Mouse (Mus musculus) lung, postnatal 0 days (tissue): ENCODE measurements around the gene Atp2b2. TPM values are rescaled to one million over a fixed set of nuclear protein-coding genes. Genes with fewer than 3 reads are reported as not detected.
"Not testable (repeated sequence)": the region's sequence is repeated elsewhere in the genome, so short reads cannot be mapped to it uniquely, and the experiment has no call there.

Experiments used
- ATAC-seq: fragments of 200-750 bp; cut with Nextera tagmentation; 2 replicates; pipeline ENCODE4 v1.8.0; 2017; ENCODE audit warnings: moderate library complexity
- DNase-seq: peaks from one replicate; pipeline ENCODE4 v3.0.0-alpha.2; 2016; ENCODE audit warnings: low spot score
- H3K27ac ChIP-seq: fragments of 300-500 bp; sonication (generic); 2 replicates; pipeline ENCODE4 v1.5.1; 2014; ENCODE audit warnings: antibody characterized with exemption, mild to moderate bottlenecking, low read length, mixed read lengths
- H3K27me3 ChIP-seq: fragments of 300-500 bp; sonication (generic); replicated peaks from 2 replicates; pipeline ENCODE4 v1.6.1; 2014; ENCODE audit warnings: low read length, mixed read lengths; ENCODE audit not compliant: insufficient read depth
- H3K36me3 ChIP-seq: fragments of 300-500 bp; sonication (generic); 2 replicates; pipeline ENCODE4 v1.6.1; 2014; ENCODE audit warnings: low read length, mixed read lengths; ENCODE audit not compliant: insufficient read depth
- H3K4me1 ChIP-seq: fragments of 300-500 bp; sonication (generic); 2 replicates; pipeline ENCODE4 v1.6.1; 2014; ENCODE audit warnings: antibody characterized with exemption, low read depth, low read length, mixed read lengths; ENCODE audit not compliant: insufficient read depth
- H3K4me2 ChIP-seq: fragments of 300-500 bp; sonication (generic); replicated peaks from 2 replicates; pipeline ENCODE4 v1.6.1; 2014; ENCODE audit warnings: low read depth, mild to moderate bottlenecking, low read length, moderate library complexity, mixed read lengths
- H3K4me3 ChIP-seq: fragments of 300-500 bp; sonication (generic); 2 replicates; pipeline ENCODE4 v1.5.1; 2014; ENCODE audit warnings: low read depth, low read length
- H3K9ac ChIP-seq: fragments of 300-500 bp; sonication (generic); replicated peaks from 2 replicates; pipeline ENCODE4 v1.6.1; 2014; ENCODE audit warnings: low read depth, mild to moderate bottlenecking
- H3K9me3 ChIP-seq: fragments of 300-500 bp; sonication (generic); 2 replicates; pipeline ENCODE4 v1.6.1; 2016; ENCODE audit warnings: low read length, mixed read lengths
- CTCF ChIP-seq: IDR thresholded peaks from 2 replicates; pipeline ENCODE4 v1.5.1; 2016; ENCODE audit warnings: antibody characterized with exemption, mild to moderate bottlenecking
- EP300 ChIP-seq: IDR thresholded peaks from 2 replicates; pipeline ENCODE4 v1.6.1; 2016; ENCODE audit warnings: antibody characterized with exemption, mild to moderate bottlenecking, control low read depth
- WGBS: fragments of 180-500 bp; shearing (Covaris S2); extraction: QIAGEN DNeasy Blood & Tissue Kit; methylation state at CpG from one replicate; pipeline ENCODE4 v1.1.7; 2014; 5-methylcytosine and 5-hydroxymethylcytosine counted together
- polyA plus RNA-seq: library from polyadenylated mRNA; unstranded; fragments of >200 nt; fragmentation: Nextera tagmentation; extraction: Ambion mirVana; gene quantifications from 2 replicates; pipeline ENCODE4 v1.2.1, GENCODE M21; 2015

Atp2b2 gene
- polyA plus RNA-seq, 1 experiment from 2014 or later, result 0.63 TPM

DNA sequence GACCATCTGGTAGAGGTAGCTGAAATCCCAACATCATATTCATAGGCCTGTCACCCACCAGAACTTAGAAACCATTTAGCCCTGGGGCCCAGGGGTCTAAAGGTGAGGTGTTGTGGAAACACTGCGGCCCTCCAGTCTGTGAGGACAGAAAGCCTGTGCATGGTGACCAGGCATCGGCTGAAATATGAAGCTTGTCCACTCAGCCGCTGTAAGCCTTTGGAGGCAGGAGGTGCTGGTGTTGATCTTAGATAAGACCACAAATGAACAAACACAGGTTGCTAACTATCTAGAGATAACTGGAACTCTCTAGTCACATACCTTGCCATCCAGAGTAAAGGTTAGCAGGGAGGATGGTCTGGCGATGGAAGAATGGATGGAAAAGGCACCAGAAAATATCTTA lies 321.4 kb downstream of the Atp2b2 start:
- H3K4me2 ChIP-seq, result no peak overlapping the region
- no peak overlapping the region for H3K9ac ChIP-seq
- no peak for DNase-seq
- peaks cover 3% of the 10 kb centered on the region; the same call in 1 of the 2 replicates for H3K36me3 ChIP-seq
- ATAC-seq, result peak; percentile 12; the same call in 1 of the 2 replicates
- TF ChIP-seq CTCF (no peak), EP300 (no peak)
- H3K9me3 ChIP-seq, result no peaks in the 10 kb centered on the region
- no peak overlapping the region for H3K4me3 ChIP-seq
- no peak overlapping the region for H3K27ac ChIP-seq
- no peaks in the 10 kb centered on the region for H3K4me1 ChIP-seq
- no peaks in the 10 kb centered on the region for H3K27me3 ChIP-seq
- 68% methylated on average over 4 of the region's 4 CpGs for WGBS

DNA sequence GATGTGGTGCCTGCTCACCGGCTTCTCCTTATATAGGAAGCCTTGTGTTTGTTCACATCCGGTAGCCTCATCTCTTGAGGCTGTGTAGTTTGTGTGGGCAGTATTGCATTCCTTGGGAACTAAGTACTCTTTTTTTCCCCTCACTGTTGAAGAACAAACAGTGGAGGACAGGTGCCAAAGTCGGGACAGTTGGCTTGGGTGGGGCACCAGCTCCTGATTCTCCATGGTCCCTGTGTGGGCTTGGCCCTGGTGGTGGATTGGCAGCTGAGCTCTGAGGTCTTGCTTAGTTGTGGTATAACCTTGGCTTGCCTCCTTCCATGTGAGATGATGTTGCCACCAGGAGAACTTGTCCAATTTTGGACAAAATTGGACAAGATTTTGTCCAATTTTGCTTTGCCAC lies 322.5 kb downstream of the Atp2b2 start, which contains the start of gene Ghrl:
TSS of gene Ghrl (minus strand) at position 3 of the 400 bp plus-strand sequence.
- no peak for ATAC-seq
- no peak for DNase-seq
- H3K36me3 ChIP-seq, result peaks cover 10% of the 10 kb centered on the region
- H3K9me3 ChIP-seq, result no peaks in the 10 kb centered on the region
- no peaks in the 10 kb centered on the region for H3K27me3 ChIP-seq
- no peaks in the 10 kb centered on the region for H3K4me1 ChIP-seq
- no peak within 1 kb of the TSS for H3K27ac ChIP-seq
- H3K9ac ChIP-seq, result no peak within 1 kb of the TSS
- no peak for TF ChIP-seq EP300
- no peak for TF ChIP-seq CTCF
- no peak within 1 kb of the TSS for H3K4me2 ChIP-seq
- WGBS, result 58% methylated on average over 3 of the region's 3 CpGs
- no peak within 1 kb of the TSS for H3K4me3 ChIP-seq

DNA sequence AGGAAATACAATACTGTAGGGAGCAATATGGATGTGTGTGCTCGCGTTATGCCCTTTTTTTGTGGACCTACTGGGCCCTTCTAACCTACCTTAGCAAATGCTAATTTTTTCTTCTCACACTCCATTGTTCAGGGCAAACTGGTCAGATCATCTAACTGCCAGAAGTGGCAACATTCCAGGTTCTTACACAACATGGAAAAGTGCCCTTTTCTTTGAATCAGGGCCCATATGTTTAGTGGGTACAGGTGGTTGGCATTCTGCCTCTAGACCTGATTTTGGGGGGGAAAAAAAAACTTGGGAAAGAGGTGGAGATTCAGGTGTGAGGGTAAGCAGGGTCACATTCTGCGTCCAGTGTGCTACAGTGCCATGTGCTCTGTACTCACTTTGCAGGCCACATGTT lies 324.9 kb downstream of the Atp2b2 start:
- TF ChIP-seq EP300, result no peak
- TF ChIP-seq CTCF, result no peak
- Histone ChIP-seq H3K4me2 (no peak overlapping the region), H3K9ac (no peak overlapping the region), H3K4me3 (no peak overlapping the region), H3K9me3 (no peaks in the 10 kb centered on the region), H3K36me3 (peaks cover 23% of the 10 kb centered on the region), H3K4me1 (no peaks in the 10 kb centered on the region), H3K27me3 (no peaks in the 10 kb centered on the region), H3K27ac (no peak overlapping the region; the same call in 1 of the 2 replicates)
- ATAC-seq (peak; percentile 62), DNase-seq (peak; percentile 40)
- 60% methylated on average over 3 of the region's 3 CpGs for WGBS

DNA sequence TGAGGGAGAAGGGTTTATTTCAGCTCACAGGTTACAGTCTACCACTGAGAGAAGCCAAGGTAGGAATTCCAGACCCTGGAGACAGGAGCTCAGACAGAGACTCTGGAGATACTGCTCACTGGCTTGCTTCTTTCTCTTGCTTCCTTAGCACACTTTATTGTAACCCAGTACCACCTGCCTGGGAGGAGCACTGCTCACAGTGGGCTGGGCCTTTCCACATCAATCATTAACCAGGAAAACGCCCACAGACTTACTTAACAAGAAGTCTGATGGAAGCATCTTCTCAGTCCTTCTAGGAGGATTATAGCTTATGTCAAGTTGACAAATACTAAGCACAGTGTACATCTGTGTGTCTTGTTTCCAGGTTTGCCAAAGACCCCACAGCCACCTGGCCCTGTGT lies 327.6 kb downstream of the Atp2b2 start:
- no peak for DNase-seq
- H3K4me3 ChIP-seq, result no peak overlapping the region
- H3K9ac ChIP-seq, result no peak overlapping the region
- TF ChIP-seq EP300, result no peak
- no peak for TF ChIP-seq CTCF
- H3K4me2 ChIP-seq, result no peak overlapping the region
- no peaks in the 10 kb centered on the region for H3K4me1 ChIP-seq
- peaks cover 42% of the 10 kb centered on the region for H3K36me3 ChIP-seq
- no peaks in the 10 kb centered on the region for H3K27me3 ChIP-seq
- WGBS, result 57% methylated on average over 1 of the region's 1 CpGs
- no peak overlapping the region for H3K27ac ChIP-seq
- no peaks in the 10 kb centered on the region for H3K9me3 ChIP-seq
- ATAC-seq, result no peak

DNA sequence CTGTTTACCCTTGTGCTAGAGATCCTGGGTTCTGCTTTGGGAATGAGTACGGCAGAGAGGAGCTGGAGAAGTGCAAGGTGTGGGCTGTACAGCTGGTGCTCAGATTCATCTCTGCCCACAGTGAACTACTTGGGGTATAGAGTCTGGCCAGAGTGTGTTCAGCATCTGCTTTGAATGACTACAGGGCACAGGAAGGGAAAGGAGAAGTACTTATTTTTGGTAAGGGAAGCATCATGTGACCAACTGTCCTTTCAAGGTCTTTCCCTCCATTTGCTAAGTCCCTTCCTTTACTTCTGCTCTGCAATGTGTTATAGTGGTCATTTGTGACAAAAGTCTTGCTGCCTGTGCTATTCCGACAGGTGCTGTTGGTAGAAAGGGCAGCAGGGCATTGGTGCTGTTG lies 328.1 kb downstream of the Atp2b2 start:
- 89% methylated on average over 2 of the region's 2 CpGs for WGBS
- H3K9ac ChIP-seq, result no peak overlapping the region
- no peak overlapping the region for H3K27ac ChIP-seq
- DNase-seq (no peak), ATAC-seq (no peak)
- TF ChIP-seq EP300 (no peak), CTCF (no peak)
- H3K9me3 ChIP-seq, result no peaks in the 10 kb centered on the region
- no peak overlapping the region for H3K4me2 ChIP-seq
- no peaks in the 10 kb centered on the region for H3K4me1 ChIP-seq
- H3K36me3 ChIP-seq, result peaks cover 47% of the 10 kb centered on the region
- no peaks in the 10 kb centered on the region for H3K27me3 ChIP-seq
- no peak overlapping the region for H3K4me3 ChIP-seq

DNA sequence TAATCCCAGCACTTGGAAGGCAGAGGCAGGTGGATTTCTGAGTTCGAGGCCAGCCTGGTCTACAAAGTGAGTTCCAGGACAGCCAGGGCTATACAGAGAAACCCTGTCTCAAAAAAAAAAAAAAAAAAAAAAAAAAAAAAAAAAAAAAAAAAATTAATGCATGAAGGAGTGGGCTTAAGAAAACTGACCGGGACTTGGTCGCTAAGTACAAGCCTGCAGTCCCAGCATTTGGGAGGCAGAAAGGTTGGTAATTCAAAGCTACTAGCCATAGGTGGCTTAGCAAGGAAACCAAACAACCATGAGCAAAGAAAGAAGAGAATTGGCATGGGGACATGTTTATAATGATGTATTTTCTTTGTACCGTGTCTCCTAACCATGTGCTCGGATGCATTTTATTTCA lies 329.0 kb downstream of the Atp2b2 start:
- H3K27ac ChIP-seq, ATAC-seq, DNase-seq, H3K9me3 ChIP-seq, H3K4me2 ChIP-seq, H3K4me3 ChIP-seq, H3K27me3 ChIP-seq, H3K4me1 ChIP-seq, H3K9ac ChIP-seq: not testable (repeated sequence)
- peaks cover 52% of the 10 kb centered on the region for H3K36me3 ChIP-seq
- 90% methylated on average over 5 of the region's 5 CpGs for WGBS

DNA sequence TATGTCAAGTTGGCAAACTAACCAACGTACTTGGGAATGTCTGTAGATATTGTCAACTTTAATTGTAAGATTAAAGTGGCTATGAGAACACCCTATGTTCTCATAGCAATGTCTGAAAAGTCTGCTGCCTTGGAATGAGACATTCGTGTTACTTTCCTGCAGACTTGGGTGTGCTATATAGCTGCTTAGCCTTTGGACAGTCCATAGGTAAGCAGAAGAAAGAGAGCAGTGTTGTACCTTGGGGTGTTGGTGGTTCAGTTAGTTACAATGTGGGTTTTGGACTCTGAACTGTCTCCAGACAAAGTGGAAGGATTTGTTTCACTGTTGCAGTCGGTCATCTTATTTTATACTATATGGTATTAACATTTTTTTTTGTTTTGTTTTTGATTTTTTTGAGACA lies 329.7 kb downstream of the Atp2b2 start:
- 89% methylated on average over 3 of the region's 3 CpGs for WGBS

More for the DNA sequence above, 329.7 kb downstream of the Atp2b2 start:
- no peak for DNase-seq
- Histone ChIP-seq H3K27me3 (no peaks in the 10 kb centered on the region), H3K9me3 (no peaks in the 10 kb centered on the region), H3K4me3 (no peak overlapping the region), H3K4me2 (no peak overlapping the region), H3K27ac (no peak overlapping the region), H3K4me1 (no peaks in the 10 kb centered on the region), H3K36me3 (peaks cover 58% of the 10 kb centered on the region), H3K9ac (no peak overlapping the region)
- no peak for ATAC-seq
- TF ChIP-seq EP300 (no peak), CTCF (no peak)
